Mouse (Mus musculus) liver, embryonic 13.5 days (tissue): ENCODE results near the gene Med20. TPM values are rescaled to one million over a fixed set of nuclear protein-coding genes. Genes with fewer than 3 reads are reported as not detected.

Experiments used
- ATAC-seq: fragments of 200-750 bp; cut with Nextera tagmentation; 2 replicates; pipeline ENCODE4 v1.8.0; 2017; ENCODE audit warnings: low read depth, mild to moderate bottlenecking, moderate number of reproducible peaks, moderate library complexity
- DNase-seq: peaks from one replicate; pipeline ENCODE4 v3.0.0; 2022
- H3K27ac ChIP-seq: fragments of 300-500 bp; sonication (generic); 2 replicates; pipeline ENCODE4 v1.5.1; 2015; ENCODE audit warnings: moderate library complexity, mild to moderate bottlenecking, inconsistent platforms
- H3K27me3 ChIP-seq: fragments of 300-500 bp; sonication (generic); 2 replicates; pipeline ENCODE4 v1.6.1; 2015; ENCODE audit warnings: mild to moderate bottlenecking, inconsistent platforms
- H3K36me3 ChIP-seq: fragments of 300-500 bp; sonication (generic); 2 replicates; pipeline ENCODE4 v1.6.1; 2015; ENCODE audit warnings: mild to moderate bottlenecking, inconsistent platforms
- H3K4me1 ChIP-seq: fragments of 300-500 bp; sonication (generic); replicated peaks from 2 replicates; pipeline ENCODE4 v1.6.1; 2015; ENCODE audit warnings: inconsistent platforms
- H3K4me2 ChIP-seq: fragments of 300-500 bp; sonication (generic); 2 replicates; pipeline ENCODE4 v1.6.1; 2015; ENCODE audit warnings: inconsistent platforms, mild to moderate bottlenecking, moderate library complexity
- H3K4me3 ChIP-seq: fragments of 300-500 bp; sonication (generic); replicated peaks from 2 replicates; pipeline ENCODE4 v1.5.1; 2015; ENCODE audit warnings: mild to moderate bottlenecking, inconsistent platforms
- H3K9ac ChIP-seq: fragments of 300-500 bp; sonication (generic); 2 replicates; pipeline ENCODE4 v1.6.1; 2015; ENCODE audit warnings: mild to moderate bottlenecking, inconsistent platforms
- H3K9me3 ChIP-seq: fragments of 300-500 bp; sonication (generic); replicated peaks from 2 replicates; pipeline ENCODE4 v1.6.1; 2016; ENCODE audit warnings: inconsistent platforms
- WGBS: fragments of 180-500 bp; shearing (Covaris S2); methylation state at CpG from one replicate; pipeline ENCODE4 v1.1.7; 2015; ENCODE audit not compliant: insufficient replicate concordance; 5-methylcytosine and 5-hydroxymethylcytosine counted together
- polyA plus RNA-seq: library from polyadenylated mRNA; unstranded; fragments of >200 nt; fragmentation: Nextera tagmentation; extraction: Ambion mirVana; gene quantifications from 2 replicates; pipeline ENCODE4 v1.2.1, GENCODE M21; 2015

Gene Med20
- polyA plus RNA-seq, 1 experiment from 2014 or later, result 26.0 TPM

DNA sequence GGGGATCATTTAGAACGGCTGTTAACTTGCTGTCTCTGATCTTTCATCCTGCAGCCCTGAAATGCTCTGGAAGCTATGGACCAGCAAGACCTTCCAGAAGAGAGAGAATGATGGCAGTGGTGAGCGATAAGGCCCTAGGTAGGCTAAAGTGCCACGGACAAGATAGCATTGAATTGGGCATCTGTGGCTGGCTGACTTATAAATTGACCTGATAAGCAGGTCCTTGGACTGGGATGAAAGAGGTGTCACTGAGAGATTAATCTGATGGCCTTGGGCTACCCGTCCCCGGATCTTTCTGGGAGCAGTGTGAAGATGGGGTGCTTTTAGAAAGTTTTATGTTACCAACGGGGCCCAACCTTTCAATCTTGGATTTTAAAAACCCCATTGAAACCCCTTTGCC lies 32.7 kb upstream of the Med20 start:
- Histone ChIP-seq H3K9ac (peak overlapping the region; percentile 10; the same call in 1 of the 2 replicates), H3K36me3 (no peaks in the 10 kb centered on the region), H3K27ac (peak overlapping the region; percentile 77), H3K27me3 (no peaks in the 10 kb centered on the region), H3K4me3 (no peak overlapping the region), H3K9me3 (no peaks in the 10 kb centered on the region), H3K4me1 (peaks cover 33% of the 10 kb centered on the region), H3K4me2 (peak overlapping the region; percentile 37)
- WGBS, result 41% methylated on average over 6 of the region's 6 CpGs
- peak; percentile 73 for DNase-seq
- ATAC-seq, result peak; percentile 96

DNA sequence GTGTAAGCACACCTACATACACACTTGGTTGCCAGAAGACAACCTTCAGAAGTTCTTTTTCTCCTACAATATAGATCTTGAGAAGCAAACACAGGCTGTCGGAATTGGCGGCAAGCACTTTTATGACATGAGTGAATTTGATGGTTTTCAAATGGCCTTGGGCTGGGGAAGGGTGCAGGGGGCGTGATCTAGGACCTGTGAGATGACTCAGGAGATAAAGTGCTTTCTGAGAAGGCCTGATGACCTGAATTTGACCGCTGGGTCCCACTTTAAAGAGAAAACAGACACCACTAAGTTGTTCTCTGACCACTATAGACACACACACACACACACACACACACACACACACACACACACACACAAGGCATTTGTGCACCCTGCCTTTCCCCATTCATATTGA lies 30.4 kb upstream of the Med20 start:
- no peaks in the 10 kb centered on the region for H3K27me3 ChIP-seq
- WGBS, result 78% methylated on average over 4 of the region's 4 CpGs
- H3K4me1 ChIP-seq, result peaks cover 34% of the 10 kb centered on the region
- no peak overlapping the region for H3K27ac ChIP-seq
- no peaks in the 10 kb centered on the region for H3K36me3 ChIP-seq
- DNase-seq (no peak), ATAC-seq (no peak)
- H3K4me3 ChIP-seq, result no peak overlapping the region
- no peak overlapping the region for H3K4me2 ChIP-seq
- H3K9ac ChIP-seq, result no peak overlapping the region
- no peaks in the 10 kb centered on the region for H3K9me3 ChIP-seq

DNA sequence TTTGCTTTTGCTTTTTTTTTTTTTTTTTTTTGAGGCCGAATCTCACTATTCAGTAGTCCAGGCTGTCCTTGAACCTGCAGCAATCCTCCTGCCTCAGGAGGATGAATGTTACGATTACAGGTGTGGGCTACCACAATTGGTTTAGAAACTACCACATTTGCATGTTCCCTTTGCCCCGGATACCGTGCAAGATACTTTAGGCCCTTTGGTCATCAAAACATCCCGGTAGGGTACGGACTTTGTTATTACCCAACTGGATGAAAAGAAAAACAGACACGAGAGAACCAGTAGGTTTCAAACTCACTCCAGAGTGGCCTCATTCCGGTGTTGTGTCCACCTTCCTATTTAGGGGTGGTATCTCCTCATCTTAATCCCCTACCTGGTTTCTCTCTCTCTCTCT lies 22.9 kb upstream of the Med20 start:
- no peak overlapping the region for H3K4me2 ChIP-seq
- H3K27me3 ChIP-seq, result no peaks in the 10 kb centered on the region
- no peak overlapping the region for H3K9ac ChIP-seq
- no peak overlapping the region for H3K27ac ChIP-seq
- 79% methylated on average over 8 of the region's 8 CpGs for WGBS
- peaks cover 49% of the 10 kb centered on the region for H3K4me1 ChIP-seq
- H3K36me3 ChIP-seq, result no peaks in the 10 kb centered on the region
- no peak overlapping the region for H3K4me3 ChIP-seq
- no peaks in the 10 kb centered on the region for H3K9me3 ChIP-seq
- ATAC-seq (no peak), DNase-seq (no peak)

DNA sequence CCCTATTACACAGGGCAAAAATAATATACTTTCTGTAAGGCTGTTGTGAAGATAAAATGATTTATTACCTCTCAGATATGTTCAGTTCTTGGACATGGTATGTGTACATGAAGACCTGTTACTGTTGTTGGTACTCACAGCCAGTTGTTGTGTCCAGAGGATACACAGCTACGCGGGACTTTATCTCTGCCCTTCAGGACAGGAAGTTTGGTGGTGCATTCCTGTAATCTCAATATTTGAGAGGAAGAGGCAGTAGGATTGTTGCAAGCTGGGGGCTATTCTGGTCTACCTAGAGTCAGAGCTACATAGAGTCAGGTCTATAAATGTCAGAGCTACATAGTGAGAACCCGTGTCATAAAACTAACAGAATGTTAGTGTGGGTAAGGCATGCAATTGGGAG lies 20.3 kb upstream of the Med20 start:
- WGBS, result 14% methylated on average over 3 of the region's 3 CpGs
- Histone ChIP-seq H3K9ac (no peak overlapping the region), H3K36me3 (peaks cover 8% of the 10 kb centered on the region), H3K4me1 (peaks cover 49% of the 10 kb centered on the region), H3K4me3 (no peak overlapping the region), H3K27me3 (no peaks in the 10 kb centered on the region), H3K4me2 (no peak overlapping the region), H3K27ac (peak overlapping the region; percentile 45), H3K9me3 (no peaks in the 10 kb centered on the region)
- no peak for ATAC-seq
- no peak for DNase-seq

DNA sequence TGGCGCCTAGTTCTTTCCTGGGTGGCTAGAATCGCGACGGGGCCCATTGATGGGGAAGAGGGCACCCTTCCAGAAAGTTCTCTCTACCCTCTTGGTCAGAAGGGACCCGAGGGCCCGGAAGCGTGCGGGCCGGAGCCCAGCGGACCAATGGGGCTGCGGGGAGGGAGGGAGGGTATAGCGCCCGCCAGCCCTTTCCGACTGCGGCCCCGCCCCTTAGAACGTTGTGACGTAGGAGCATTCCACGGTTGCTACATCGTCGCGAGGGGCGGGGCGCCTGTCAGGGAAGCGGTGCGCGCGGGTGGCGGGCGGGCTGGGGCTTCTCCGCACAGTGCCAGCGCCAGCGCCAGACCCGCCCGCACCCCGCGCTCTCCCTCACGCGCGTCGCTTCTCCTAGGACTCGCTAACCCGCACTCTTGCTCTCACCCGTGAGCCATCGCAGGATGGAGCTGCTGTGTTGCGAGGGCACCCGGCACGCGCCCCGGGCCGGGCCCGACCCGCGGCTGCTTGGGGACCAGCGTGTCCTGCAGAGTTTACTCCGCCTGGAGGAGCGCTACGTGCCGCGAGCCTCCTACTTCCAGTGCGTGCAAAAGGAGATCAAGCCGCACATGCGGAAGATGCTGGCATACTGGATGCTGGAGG lies 18.0 kb upstream of the Med20 start:
- ATAC-seq (peak; percentile 71), DNase-seq (peak; percentile 93)
- peak overlapping the region; percentile 97 for H3K4me2 ChIP-seq
- H3K27ac ChIP-seq, result peak overlapping the region; percentile 100
- peak overlapping the region; percentile 72 for H3K4me3 ChIP-seq
- H3K9me3 ChIP-seq, result no peaks in the 10 kb centered on the region
- WGBS, result under 1% methylated on average over 57 of the region's 63 CpGs
- peaks cover 30% of the 10 kb centered on the region for H3K36me3 ChIP-seq
- no peaks in the 10 kb centered on the region for H3K27me3 ChIP-seq
- peaks cover 71% of the 10 kb centered on the region for H3K4me1 ChIP-seq
- peak overlapping the region; percentile 89 for H3K9ac ChIP-seq

DNA sequence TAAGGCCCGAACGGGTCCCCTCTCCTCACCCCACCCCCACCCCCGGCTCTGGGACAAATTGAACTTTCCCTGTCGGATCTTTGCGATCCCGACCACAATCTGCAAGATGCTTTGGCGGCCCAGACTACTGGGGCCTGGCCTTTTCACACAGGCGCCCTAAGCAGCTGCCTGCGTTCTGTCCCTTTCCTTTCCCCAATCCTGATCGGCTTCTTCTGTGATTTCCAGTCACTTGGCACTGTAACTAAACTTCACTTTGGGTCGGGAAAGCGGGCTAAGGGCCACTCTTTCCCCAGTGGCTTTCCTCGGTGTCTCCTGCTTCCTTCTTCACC lies 17.6 kb upstream of the Med20 start:
- peaks cover 35% of the 10 kb centered on the region for H3K36me3 ChIP-seq
- H3K27ac ChIP-seq, result peak overlapping the region; percentile 100
- no peak for ATAC-seq
- peak overlapping the region; percentile 89 for H3K9ac ChIP-seq
- peak overlapping the region; percentile 72 for H3K4me3 ChIP-seq
- DNase-seq, result no peak
- no peaks in the 10 kb centered on the region for H3K27me3 ChIP-seq
- H3K9me3 ChIP-seq, result no peaks in the 10 kb centered on the region
- whole genome bisulfite sequencing, result under 1% methylated on average over 13 of the region's 13 CpGs
- peaks cover 76% of the 10 kb centered on the region for H3K4me1 ChIP-seq
- peak overlapping the region; percentile 97 for H3K4me2 ChIP-seq

DNA sequence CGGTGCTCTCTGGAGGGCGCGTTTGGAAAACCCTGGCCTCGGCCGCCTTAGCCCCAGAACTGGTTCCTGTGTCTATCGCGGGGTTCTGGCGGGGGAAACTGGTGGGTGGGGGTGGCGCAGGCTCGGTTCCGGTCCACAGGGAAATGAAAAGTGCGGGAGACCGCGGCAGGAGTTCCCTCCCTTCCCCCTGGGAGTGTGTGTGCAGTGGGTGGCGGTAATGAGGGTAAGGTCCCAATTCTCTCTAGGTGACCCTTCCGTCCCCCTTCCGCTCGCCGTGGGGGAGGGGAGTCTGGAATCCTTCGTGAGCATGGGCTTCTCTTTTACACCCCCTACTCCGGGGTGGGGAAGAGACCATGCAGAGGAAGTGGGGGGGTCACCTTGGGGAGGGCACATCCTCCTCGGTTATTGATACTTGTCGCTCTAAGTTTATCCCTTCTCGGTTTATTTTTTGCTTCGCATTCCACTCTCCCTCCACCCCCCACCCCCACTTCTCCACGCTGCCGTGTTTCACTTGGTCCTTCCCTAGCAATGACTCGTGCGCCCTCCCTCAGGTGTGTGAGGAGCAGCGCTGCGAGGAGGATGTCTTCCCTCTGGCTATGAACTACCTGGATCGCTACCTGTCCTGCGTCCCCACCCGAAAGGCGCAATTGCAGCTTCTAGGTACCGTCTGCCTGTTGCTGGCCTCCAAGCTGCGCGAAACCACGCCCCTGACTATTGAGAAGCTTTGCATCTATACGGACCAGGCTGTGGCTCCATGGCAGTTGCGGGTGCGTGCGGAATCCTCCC lies 17.0 kb upstream of the Med20 start:
- Histone ChIP-seq H3K27ac (peak overlapping the region; percentile 100), H3K4me3 (peak overlapping the region; percentile 72), H3K36me3 (peaks cover 40% of the 10 kb centered on the region), H3K27me3 (no peaks in the 10 kb centered on the region), H3K4me2 (peak overlapping the region; percentile 97), H3K9ac (peak overlapping the region; percentile 89), H3K4me1 (peaks cover 78% of the 10 kb centered on the region), H3K9me3 (no peaks in the 10 kb centered on the region)
- under 1% methylated on average over 43 of the region's 43 CpGs for WGBS
- 0 out of 2 replicates have a peak, but pooled peaks have one; percentile 2 for ATAC-seq
- peak; percentile 63 for DNase-seq

DNA sequence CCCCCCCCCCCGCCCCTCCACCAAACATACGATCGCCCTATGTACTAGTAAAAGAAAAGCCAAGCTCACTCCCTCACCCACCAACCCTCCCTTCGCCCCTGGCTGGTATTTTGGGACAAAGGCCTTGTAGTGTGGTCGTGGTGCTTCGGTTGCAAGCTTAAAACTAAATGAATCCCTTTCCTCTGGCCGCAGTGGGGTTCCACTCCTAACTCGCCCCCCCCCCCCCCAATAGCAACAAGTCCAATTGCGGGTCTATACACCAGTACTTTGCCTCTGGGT lies 16.5 kb upstream of the Med20 start:
- Histone ChIP-seq H3K27ac (peak overlapping the region; percentile 100), H3K4me1 (peaks cover 80% of the 10 kb centered on the region), H3K4me3 (peak overlapping the region; percentile 72), H3K4me2 (peak overlapping the region; percentile 97), H3K9ac (peak overlapping the region; percentile 89), H3K9me3 (no peaks in the 10 kb centered on the region), H3K36me3 (peaks cover 46% of the 10 kb centered on the region), H3K27me3 (no peaks in the 10 kb centered on the region)
- under 1% methylated on average over 9 of the region's 9 CpGs for WGBS
- no peak for DNase-seq
- no peak for ATAC-seq

DNA sequence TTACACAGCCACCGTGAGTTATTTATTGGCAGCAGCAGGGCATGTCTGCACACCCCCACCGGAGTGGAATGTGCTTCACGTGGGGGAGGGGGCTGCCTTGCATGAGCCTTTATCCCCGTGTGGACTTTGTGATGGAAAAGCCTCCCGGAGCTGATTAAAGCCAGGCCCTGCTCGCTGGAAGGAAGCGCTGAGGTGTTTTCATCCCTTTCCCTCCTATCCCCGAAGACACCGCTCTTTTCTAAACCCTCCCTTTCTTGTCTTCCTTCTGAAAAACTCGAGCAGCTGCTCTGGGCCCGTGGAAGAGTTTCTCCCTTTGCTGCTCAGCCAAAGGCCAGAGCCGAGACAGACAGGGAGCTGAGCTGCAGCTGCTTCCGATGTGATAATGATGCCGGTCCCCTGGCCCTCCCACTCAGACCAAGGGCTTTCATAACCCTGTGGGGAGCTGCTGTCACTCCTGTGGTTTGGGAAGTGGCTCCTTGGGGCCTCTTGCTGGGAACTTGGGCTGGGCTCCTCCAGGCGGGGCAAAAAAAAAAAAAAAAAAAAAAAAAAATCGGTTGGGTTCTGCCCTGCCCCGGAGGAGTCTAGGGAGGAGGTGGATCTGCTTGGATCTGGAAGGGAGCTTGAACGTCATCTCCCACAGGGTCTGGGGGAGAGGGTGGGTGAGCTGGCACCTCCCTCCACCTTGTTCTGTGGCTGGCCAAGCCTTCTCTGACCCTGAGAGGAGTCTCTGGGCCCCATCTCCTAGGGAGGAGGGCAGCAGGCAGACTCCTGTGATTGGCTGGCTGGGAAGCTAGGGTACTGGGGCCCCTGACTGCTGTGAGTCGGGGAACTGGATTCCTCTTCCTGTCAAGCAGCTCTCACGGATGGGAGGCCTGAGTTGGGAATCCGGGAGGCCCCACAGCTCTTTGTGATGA lies 15.9 kb upstream of the Med20 start:
- H3K4me1 ChIP-seq, result peaks cover 83% of the 10 kb centered on the region

DNA sequence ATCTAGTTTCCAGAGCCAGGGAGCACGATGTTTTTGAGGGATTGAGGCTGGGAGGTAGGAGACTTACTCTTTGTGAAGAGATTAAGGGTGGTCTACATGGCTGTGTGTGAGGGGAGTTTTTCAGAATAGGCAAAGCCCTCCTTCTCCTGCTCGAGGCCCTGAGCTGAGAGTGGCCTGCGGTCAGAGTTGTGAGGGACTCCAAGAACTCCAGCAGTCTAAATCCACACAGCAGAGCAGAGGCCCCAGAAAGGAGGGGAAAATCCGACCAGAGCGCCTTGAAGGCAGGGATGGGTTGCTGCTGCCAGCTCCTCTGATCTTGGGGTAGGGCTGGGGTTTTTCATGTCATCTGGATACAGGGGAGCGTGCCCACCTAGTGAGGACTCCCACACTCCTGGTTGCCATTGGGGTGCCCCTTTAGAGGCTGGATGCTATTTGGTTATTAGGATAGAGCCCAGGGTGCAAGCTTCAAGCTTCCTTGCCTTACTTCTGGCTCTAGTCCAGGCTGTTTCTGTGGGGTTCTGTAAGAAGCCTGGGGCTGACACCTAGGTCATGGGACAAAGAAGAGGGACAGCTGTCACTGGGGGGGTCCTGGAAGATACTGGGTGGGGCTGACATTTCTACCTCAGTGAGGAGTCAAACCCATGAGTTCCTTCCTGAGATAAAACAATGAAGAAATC lies 15.1 kb upstream of the Med20 start:
- H3K4me1 ChIP-seq, result peaks cover 83% of the 10 kb centered on the region
- peak overlapping the region; percentile 72 for H3K4me3 ChIP-seq
- H3K9ac ChIP-seq, result peak overlapping the region; percentile 89
- no peak for ATAC-seq
- H3K9me3 ChIP-seq, result no peaks in the 10 kb centered on the region
- H3K27me3 ChIP-seq, result no peaks in the 10 kb centered on the region
- H3K27ac ChIP-seq, result peak overlapping the region; percentile 100
- 31% methylated on average over 6 of the region's 6 CpGs for WGBS
- peaks cover 60% of the 10 kb centered on the region for H3K36me3 ChIP-seq
- DNase-seq, result no peak
- H3K4me2 ChIP-seq, result peak overlapping the region; percentile 97

More for the DNA sequence above, 15.9 kb upstream of the Med20 start:
- H3K4me2 ChIP-seq, result peak overlapping the region; percentile 97
- ATAC-seq (peak; percentile 78), DNase-seq (peak; percentile 90)
- H3K27me3 ChIP-seq, result no peaks in the 10 kb centered on the region
- H3K9me3 ChIP-seq, result no peaks in the 10 kb centered on the region
- H3K9ac ChIP-seq, result peak overlapping the region; percentile 89
- peak overlapping the region; percentile 72 for H3K4me3 ChIP-seq
- peak overlapping the region; percentile 100 for H3K27ac ChIP-seq
- whole genome bisulfite sequencing, result under 1% methylated on average over 21 of the region's 21 CpGs
- peaks cover 52% of the 10 kb centered on the region for H3K36me3 ChIP-seq

DNA sequence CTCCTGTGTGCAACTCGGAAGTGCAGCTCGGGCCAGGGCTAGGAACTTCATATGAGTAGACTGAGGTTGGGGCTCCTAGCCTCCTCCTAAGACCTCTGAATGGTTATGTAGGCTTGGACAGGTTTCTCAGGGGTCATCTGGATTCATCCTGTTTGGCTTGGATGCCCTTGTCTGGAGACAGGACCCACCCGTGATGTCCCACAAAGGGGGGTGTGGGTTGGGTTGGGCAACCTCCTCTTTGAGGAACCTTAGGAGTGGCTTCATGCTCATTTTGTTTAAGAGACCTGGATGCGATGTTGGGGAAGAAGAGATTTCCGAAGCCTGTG lies 14.6 kb upstream of the Med20 start:
- ATAC-seq (no peak), DNase-seq (no peak)
- H3K9me3 ChIP-seq, result no peaks in the 10 kb centered on the region
- H3K36me3 ChIP-seq, result peaks cover 65% of the 10 kb centered on the region
- peaks cover 83% of the 10 kb centered on the region for H3K4me1 ChIP-seq
- no peaks in the 10 kb centered on the region for H3K27me3 ChIP-seq
- 39% methylated on average over 5 of the region's 5 CpGs for WGBS
- peak overlapping the region; percentile 72 for H3K4me3 ChIP-seq
- H3K9ac ChIP-seq, result peak overlapping the region; percentile 89
- peak overlapping the region; percentile 97 for H3K4me2 ChIP-seq
- peak overlapping the region; percentile 100 for H3K27ac ChIP-seq
